Mouse (Mus musculus): Measurements from ENCODE around the gene Frzb. TPM values are rescaled to one million over a fixed set of nuclear protein-coding genes. Genes with fewer than 3 reads are reported as not detected.

Frzb gene
- polyA plus RNA-seq, 1 experiment from 2014 or later = 1.2 TPM

- WGBS = 79% methylated on average over 18 of the region's 18 CpGs
These were observed 34.3 kb downstream of the Frzb start for GRCm38 (mm10) chr2:80413124-80413523.

GRCm38 (mm10) chr2:80409893-80410574 is 37.4 kb downstream of the Frzb start:
- H3K4me3 ChIP-seq (ENCODE audit: low read depth, low read length) = no peak overlapping the region
- no peaks in the 10 kb centered on the region for H3K27me3 ChIP-seq (replicated peaks; ENCODE audit: control insufficient read depth, insufficient read depth, low read length)
- H3K9me3 ChIP-seq (ENCODE audit: control insufficient read depth) = no peaks in the 10 kb centered on the region
- no peaks in the 10 kb centered on the region for H3K36me3 ChIP-seq (ENCODE audit: control insufficient read depth, insufficient read depth)
- H3K27ac ChIP-seq (ENCODE audit: low read depth, low read length) = no peak overlapping the region
- H3K4me1 ChIP-seq (replicated peaks; ENCODE audit: control insufficient read depth, insufficient read depth, low read length) = no peaks in the 10 kb centered on the region
- H3K4me2 ChIP-seq (replicated peaks; ENCODE audit: low read depth) = no peak overlapping the region
- WGBS = 70% methylated on average over 12 of the region's 12 CpGs
- no peak for TF ChIP-seq CTCF (IDR thresholded peaks at IDR 0.05; ENCODE audit: low read depth)
- no peak for ATAC-seq
- no peak overlapping the region for H3K9ac ChIP-seq (ENCODE audit: low read depth, low read length)

More at GRCm38 (mm10) chr2:80413124-80413523, 34.3 kb downstream of the Frzb start:
- ATAC-seq = no peak
- H3K9me3 ChIP-seq (ENCODE audit: control insufficient read depth) = no peaks in the 10 kb centered on the region
- H3K4me3 ChIP-seq (ENCODE audit: low read depth, low read length) = no peak overlapping the region
- no peaks in the 10 kb centered on the region for H3K4me1 ChIP-seq (replicated peaks; ENCODE audit: control insufficient read depth, insufficient read depth, low read length)
- H3K27ac ChIP-seq (ENCODE audit: low read depth, low read length) = no peak overlapping the region
- TF ChIP-seq CTCF (IDR thresholded peaks at IDR 0.05; ENCODE audit: low read depth) = no peak
- no peak overlapping the region for H3K9ac ChIP-seq (ENCODE audit: low read depth, low read length)
- H3K27me3 ChIP-seq (replicated peaks; ENCODE audit: control insufficient read depth, insufficient read depth, low read length) = no peaks in the 10 kb centered on the region
- no peak overlapping the region for H3K4me2 ChIP-seq (replicated peaks; ENCODE audit: low read depth)
- no peaks in the 10 kb centered on the region for H3K36me3 ChIP-seq (ENCODE audit: control insufficient read depth, insufficient read depth)

- Histone ChIP-seq H3K9ac (ENCODE audit: low read depth, low read length) (no peak overlapping the region), H3K4me1 (replicated peaks; ENCODE audit: control insufficient read depth, insufficient read depth, low read length) (no peaks in the 10 kb centered on the region), H3K4me2 (replicated peaks; ENCODE audit: low read depth) (no peak overlapping the region), H3K9me3 (ENCODE audit: control insufficient read depth) (no peaks in the 10 kb centered on the region), H3K27me3 (replicated peaks; ENCODE audit: control insufficient read depth, insufficient read depth, low read length) (no peaks in the 10 kb centered on the region), H3K27ac (ENCODE audit: low read depth, low read length) (no peak overlapping the region), H3K4me3 (ENCODE audit: low read depth, low read length) (no peak overlapping the region), H3K36me3 (ENCODE audit: control insufficient read depth, insufficient read depth) (no peaks in the 10 kb centered on the region)
- 9% methylated on average over 5 of the region's 5 CpGs for WGBS
- no peak for ATAC-seq
- TF ChIP-seq CTCF (IDR thresholded peaks at IDR 0.05; ENCODE audit: low read depth) = no peak
These were observed 42.7 kb downstream of the Frzb start for GRCm38 (mm10) chr2:80404770-80405169.

- WGBS = 49% methylated on average over 3 of the region's 3 CpGs
- H3K27me3 ChIP-seq (replicated peaks; ENCODE audit: control insufficient read depth, insufficient read depth, low read length) = no peaks in the 10 kb centered on the region
- no peak overlapping the region for H3K4me2 ChIP-seq (replicated peaks; ENCODE audit: low read depth)
- TF ChIP-seq CTCF (IDR thresholded peaks at IDR 0.05; ENCODE audit: low read depth) = no peak
- H3K4me1 ChIP-seq (replicated peaks; ENCODE audit: control insufficient read depth, insufficient read depth, low read length) = no peaks in the 10 kb centered on the region
- H3K9ac ChIP-seq (ENCODE audit: low read depth, low read length) = no peak overlapping the region
- H3K4me3 ChIP-seq (ENCODE audit: low read depth, low read length) = no peak overlapping the region
- no peak for ATAC-seq
- H3K36me3 ChIP-seq (ENCODE audit: control insufficient read depth, insufficient read depth) = no peaks in the 10 kb centered on the region
- no peak overlapping the region for H3K27ac ChIP-seq (ENCODE audit: low read depth, low read length)
- H3K9me3 ChIP-seq (ENCODE audit: control insufficient read depth) = no peaks in the 10 kb centered on the region
These were observed 48.8 kb downstream of the Frzb start for GRCm38 (mm10) chr2:80398595-80399099.

GRCm38 (mm10) chr2:80396864-80397263 is 50.6 kb downstream of the Frzb start:
- Histone ChIP-seq H3K4me1 (replicated peaks; ENCODE audit: control insufficient read depth, insufficient read depth, low read length) (no peaks in the 10 kb centered on the region), H3K27me3 (replicated peaks; ENCODE audit: control insufficient read depth, insufficient read depth, low read length) (no peaks in the 10 kb centered on the region), H3K9me3 (ENCODE audit: control insufficient read depth) (no peaks in the 10 kb centered on the region), H3K4me3 (ENCODE audit: low read depth, low read length) (no peak overlapping the region), H3K27ac (ENCODE audit: low read depth, low read length) (no peak overlapping the region), H3K9ac (ENCODE audit: low read depth, low read length) (no peak overlapping the region), H3K36me3 (ENCODE audit: control insufficient read depth, insufficient read depth) (no peaks in the 10 kb centered on the region), H3K4me2 (replicated peaks; ENCODE audit: low read depth) (no peak overlapping the region)
- 48% methylated on average over 3 of the region's 3 CpGs for WGBS
- no peak for TF ChIP-seq CTCF (IDR thresholded peaks at IDR 0.05; ENCODE audit: low read depth)
- ATAC-seq = no peak

- Histone ChIP-seq H3K9ac (ENCODE audit: low read depth, low read length) (no peak overlapping the region), H3K4me1 (replicated peaks; ENCODE audit: control insufficient read depth, insufficient read depth, low read length) (no peaks in the 10 kb centered on the region), H3K27me3 (replicated peaks; ENCODE audit: control insufficient read depth, insufficient read depth, low read length) (no peaks in the 10 kb centered on the region), H3K4me2 (replicated peaks; ENCODE audit: low read depth) (no peak overlapping the region), H3K4me3 (ENCODE audit: low read depth, low read length) (no peak overlapping the region), H3K27ac (ENCODE audit: low read depth, low read length) (no peak overlapping the region), H3K36me3 (ENCODE audit: control insufficient read depth, insufficient read depth) (no peaks in the 10 kb centered on the region), H3K9me3 (ENCODE audit: control insufficient read depth) (no peaks in the 10 kb centered on the region)
- no peak for ATAC-seq
- TF ChIP-seq CTCF (IDR thresholded peaks at IDR 0.05; ENCODE audit: low read depth) = no peak
- 25% methylated on average over 7 of the region's 7 CpGs for WGBS
These were observed 51.4 kb downstream of the Frzb start for GRCm38 (mm10) chr2:80396057-80396456.
